Mouse (Mus musculus): ENCODE measurements around the gene Susd2. TPM values are rescaled to one million over a fixed set of nuclear protein-coding genes. Genes with fewer than 3 reads are reported as not detected.

The Susd2 gene
- polyA plus RNA-seq, 1 experiment from 2014 or later = 34.2 TPM

DNA sequence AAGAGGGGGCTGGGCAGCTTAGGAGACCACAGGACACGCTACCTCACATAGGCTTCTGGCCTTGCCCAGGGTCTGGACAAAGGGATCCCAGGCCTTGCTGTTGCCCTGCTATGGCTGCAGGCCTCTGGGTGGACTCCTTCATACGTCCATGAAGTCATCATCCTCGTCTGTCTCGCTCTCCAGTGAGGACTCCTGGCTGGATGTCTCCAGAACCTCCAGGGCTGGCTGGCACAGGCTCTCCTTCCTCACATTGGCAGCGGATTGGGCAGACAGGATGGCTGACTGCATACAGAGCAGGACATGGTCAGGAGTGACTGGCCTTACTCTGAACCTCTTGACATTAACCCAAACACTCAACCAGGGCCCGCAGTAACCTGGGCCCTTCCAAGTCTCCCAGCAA, 2.6 kb upstream of the Susd2 start:
- WGBS = 93% methylated on average over 6 of the region's 6 CpGs

GRCm38 (mm10) chr10:75645616-75646015, 1.8 kb upstream of the Susd2 start:
- Histone ChIP-seq H3K9ac (replicated peaks; ENCODE audit: low read length) (no peak overlapping the region), H3K36me3 (ENCODE audit: insufficient read depth, low read length) (peaks cover 27% of the 10 kb centered on the region), H3K4me3 (ENCODE audit: low read length) (no peak overlapping the region), H3K27me3 (ENCODE audit: insufficient read depth, low read length) (no peaks in the 10 kb centered on the region), H3K4me1 (ENCODE audit: insufficient read depth, low read length) (peaks cover 9% of the 10 kb centered on the region; the same call in 1 of the 2 replicates), H3K27ac (ENCODE audit: low read length) (no peak overlapping the region), H3K9me3 (ENCODE audit: low read length) (no peaks in the 10 kb centered on the region), H3K4me2 (replicated peaks; ENCODE audit: low read depth, low read length) (no peak overlapping the region)
- ATAC-seq (ENCODE audit: low FRiP score, low TSS enrichment) = no peak
- WGBS = 93% methylated on average over 8 of the region's 8 CpGs

More for the DNA sequence above, 2.6 kb upstream of the Susd2 start:
- Histone ChIP-seq H3K4me1 (ENCODE audit: insufficient read depth, low read length) (peaks cover 9% of the 10 kb centered on the region; the same call in 1 of the 2 replicates), H3K9me3 (ENCODE audit: low read length) (no peaks in the 10 kb centered on the region), H3K27ac (ENCODE audit: low read length) (no peak overlapping the region), H3K36me3 (ENCODE audit: insufficient read depth, low read length) (peaks cover 35% of the 10 kb centered on the region), H3K4me3 (ENCODE audit: low read length) (no peak overlapping the region), H3K9ac (replicated peaks; ENCODE audit: low read length) (no peak overlapping the region), H3K27me3 (ENCODE audit: insufficient read depth, low read length) (no peaks in the 10 kb centered on the region), H3K4me2 (replicated peaks; ENCODE audit: low read depth, low read length) (no peak overlapping the region)
- no peak for ATAC-seq (ENCODE audit: low FRiP score, low TSS enrichment)

- no peaks in the 10 kb centered on the region for H3K27me3 ChIP-seq (ENCODE audit: insufficient read depth, low read length)
- ATAC-seq (ENCODE audit: low FRiP score, low TSS enrichment) = no peak
- 85% methylated on average over 2 of the region's 2 CpGs for WGBS
- H3K27ac ChIP-seq (ENCODE audit: low read length) = no peak overlapping the region; the same call in 1 of the 2 replicates
- peaks cover 10% of the 10 kb centered on the region; the same call in 1 of the 2 replicates for H3K36me3 ChIP-seq (ENCODE audit: insufficient read depth, low read length)
- peak overlapping the region; percentile 47; the same call in 1 of the 2 replicates for H3K9ac ChIP-seq (replicated peaks; ENCODE audit: low read length)
- H3K4me2 ChIP-seq (replicated peaks; ENCODE audit: low read depth, low read length) = peak overlapping the region; percentile 43
- H3K9me3 ChIP-seq (ENCODE audit: low read length) = no peaks in the 10 kb centered on the region
- H3K4me1 ChIP-seq (ENCODE audit: insufficient read depth, low read length) = peaks cover 9% of the 10 kb centered on the region; the same call in 1 of the 2 replicates
- H3K4me3 ChIP-seq (ENCODE audit: low read length) = no peak overlapping the region; the same call in 1 of the 2 replicates
These were observed 917 bp downstream of the Susd2 start for GRCm38 (mm10) chr10:75642891-75643290.

DNA sequence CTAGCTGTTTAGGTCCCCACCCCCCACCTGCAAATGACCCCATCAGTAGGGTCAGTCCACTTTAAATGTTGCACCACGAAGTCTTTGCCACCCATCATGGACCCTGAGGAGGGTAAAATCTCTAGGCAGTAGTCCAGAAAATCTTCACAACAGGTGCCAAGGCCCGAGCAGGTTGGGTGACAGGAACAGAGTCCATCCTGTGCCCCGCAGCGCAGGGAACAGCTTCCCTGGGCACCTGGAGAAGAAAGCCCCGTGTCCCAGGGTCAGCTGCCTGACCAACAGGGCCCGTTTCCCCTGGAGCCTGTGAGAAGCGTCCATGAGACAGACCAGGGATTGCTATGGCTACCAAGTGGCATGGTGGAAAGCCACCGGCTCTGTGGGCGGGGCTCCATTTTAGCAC, 1.4 kb downstream of the Susd2 start:
- Histone ChIP-seq H3K4me3 (ENCODE audit: low read length) (no peak overlapping the region), H3K9me3 (ENCODE audit: low read length) (no peaks in the 10 kb centered on the region), H3K36me3 (ENCODE audit: insufficient read depth, low read length) (peaks cover 10% of the 10 kb centered on the region; the same call in 1 of the 2 replicates), H3K4me1 (ENCODE audit: insufficient read depth, low read length) (peaks cover 9% of the 10 kb centered on the region; the same call in 1 of the 2 replicates), H3K9ac (replicated peaks; ENCODE audit: low read length) (no peak overlapping the region), H3K4me2 (replicated peaks; ENCODE audit: low read depth, low read length) (peak overlapping the region; percentile 43; the same call in 1 of the 2 replicates), H3K27me3 (ENCODE audit: insufficient read depth, low read length) (no peaks in the 10 kb centered on the region), H3K27ac (ENCODE audit: low read length) (no peak overlapping the region)
- no peak for ATAC-seq (ENCODE audit: low FRiP score, low TSS enrichment)
- 79% methylated on average over 9 of the region's 9 CpGs for WGBS

DNA sequence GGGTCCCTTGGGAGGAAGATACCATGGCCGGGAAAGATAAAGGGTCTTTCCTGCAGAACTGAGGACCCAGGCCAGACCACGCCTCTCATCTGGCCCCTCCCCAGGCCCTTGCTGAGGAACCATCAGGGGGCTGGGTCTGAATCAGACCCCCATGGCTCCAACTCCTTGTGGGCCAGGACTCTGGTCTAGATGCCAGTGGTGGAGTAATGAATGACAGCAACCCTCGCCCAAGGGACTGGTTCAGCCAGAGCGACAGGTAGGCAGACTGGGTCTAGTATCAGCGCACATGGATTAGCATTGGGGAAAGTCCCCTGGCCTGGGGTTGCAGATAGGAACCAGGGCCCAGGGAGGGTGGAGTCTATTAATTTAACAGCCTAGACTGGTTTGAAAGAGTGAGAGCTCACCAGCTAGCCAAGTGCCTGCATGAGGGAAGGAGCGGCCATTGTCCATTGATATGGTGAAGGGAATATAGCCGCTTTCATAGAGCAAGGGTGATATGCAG, 2.0 kb downstream of the Susd2 start:
- 90% methylated on average over 7 of the region's 7 CpGs for WGBS
- Histone ChIP-seq H3K27me3 (ENCODE audit: insufficient read depth, low read length) (no peaks in the 10 kb centered on the region), H3K36me3 (ENCODE audit: insufficient read depth, low read length) (peaks cover 5% of the 10 kb centered on the region; the same call in 1 of the 2 replicates), H3K9me3 (ENCODE audit: low read length) (no peaks in the 10 kb centered on the region), H3K4me1 (ENCODE audit: insufficient read depth, low read length) (peaks cover 9% of the 10 kb centered on the region; the same call in 1 of the 2 replicates), H3K4me3 (ENCODE audit: low read length) (no peak overlapping the region), H3K9ac (replicated peaks; ENCODE audit: low read length) (no peak overlapping the region), H3K27ac (ENCODE audit: low read length) (no peak overlapping the region), H3K4me2 (replicated peaks; ENCODE audit: low read depth, low read length) (no peak overlapping the region)
- ATAC-seq (ENCODE audit: low FRiP score, low TSS enrichment) = no peak

DNA sequence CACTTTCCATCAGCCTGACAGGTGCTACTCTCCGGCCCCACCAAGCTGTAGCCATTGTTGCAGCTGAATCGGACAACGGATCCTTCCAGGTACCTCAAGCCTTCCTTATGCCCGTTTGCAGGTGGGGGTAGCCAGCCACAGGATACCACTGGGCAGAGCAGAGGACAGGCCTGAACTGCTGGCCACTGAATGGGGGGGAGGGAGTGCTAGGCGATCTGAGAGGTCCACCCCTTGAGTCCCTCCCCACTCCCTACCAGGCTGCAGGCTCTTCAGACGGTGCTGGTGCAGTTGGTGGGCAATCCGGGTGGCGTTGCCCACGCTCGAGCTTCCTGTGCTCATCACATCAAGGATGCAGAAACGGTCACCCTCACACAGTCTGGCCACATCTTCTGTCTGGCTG, 6.1 kb downstream of the Susd2 start:
- 92% methylated on average over 11 of the region's 11 CpGs for WGBS
- no peaks in the 10 kb centered on the region for H3K4me1 ChIP-seq (ENCODE audit: insufficient read depth, low read length)
- ATAC-seq (ENCODE audit: low FRiP score, low TSS enrichment) = no peak
- no peaks in the 10 kb centered on the region for H3K36me3 ChIP-seq (ENCODE audit: insufficient read depth, low read length)
- H3K27ac ChIP-seq (ENCODE audit: low read length) = no peak overlapping the region
- no peak overlapping the region for H3K9ac ChIP-seq (replicated peaks; ENCODE audit: low read length)
- no peak overlapping the region for H3K4me3 ChIP-seq (ENCODE audit: low read length)
- H3K27me3 ChIP-seq (ENCODE audit: insufficient read depth, low read length) = no peaks in the 10 kb centered on the region
- no peaks in the 10 kb centered on the region for H3K9me3 ChIP-seq (ENCODE audit: low read length)
- no peak overlapping the region for H3K4me2 ChIP-seq (replicated peaks; ENCODE audit: low read depth, low read length)

GRCm38 (mm10) chr10:75636084-75636786, 7.6 kb downstream of the Susd2 start:
- Histone ChIP-seq H3K4me1 (ENCODE audit: insufficient read depth, low read length) (no peaks in the 10 kb centered on the region), H3K36me3 (ENCODE audit: insufficient read depth, low read length) (no peaks in the 10 kb centered on the region), H3K27me3 (ENCODE audit: insufficient read depth, low read length) (no peaks in the 10 kb centered on the region), H3K4me3 (ENCODE audit: low read length) (no peak overlapping the region), H3K9me3 (ENCODE audit: low read length) (no peaks in the 10 kb centered on the region), H3K9ac (replicated peaks; ENCODE audit: low read length) (no peak overlapping the region), H3K4me2 (replicated peaks; ENCODE audit: low read depth, low read length) (no peak overlapping the region), H3K27ac (ENCODE audit: low read length) (no peak overlapping the region)
- WGBS = 80% methylated on average over 12 of the region's 12 CpGs
- ATAC-seq (ENCODE audit: low FRiP score, low TSS enrichment) = no peak; the same call in 1 of the 2 replicates

- Histone ChIP-seq H3K4me3 (ENCODE audit: low read length) (no peak overlapping the region), H3K4me1 (ENCODE audit: insufficient read depth, low read length) (no peaks in the 10 kb centered on the region), H3K27ac (ENCODE audit: low read length) (no peak overlapping the region), H3K9me3 (ENCODE audit: low read length) (no peaks in the 10 kb centered on the region), H3K27me3 (ENCODE audit: insufficient read depth, low read length) (no peaks in the 10 kb centered on the region), H3K36me3 (ENCODE audit: insufficient read depth, low read length) (no peaks in the 10 kb centered on the region), H3K9ac (replicated peaks; ENCODE audit: low read length) (no peak overlapping the region), H3K4me2 (replicated peaks; ENCODE audit: low read depth, low read length) (no peak overlapping the region)
- ATAC-seq (ENCODE audit: low FRiP score, low TSS enrichment) = peak; percentile 24; the same call in 1 of the 2 replicates
- WGBS = 5% methylated on average over 8 of the region's 9 CpGs
These were observed 8.1 kb downstream of the Susd2 start for GRCm38 (mm10) chr10:75635693-75636055.

DNA sequence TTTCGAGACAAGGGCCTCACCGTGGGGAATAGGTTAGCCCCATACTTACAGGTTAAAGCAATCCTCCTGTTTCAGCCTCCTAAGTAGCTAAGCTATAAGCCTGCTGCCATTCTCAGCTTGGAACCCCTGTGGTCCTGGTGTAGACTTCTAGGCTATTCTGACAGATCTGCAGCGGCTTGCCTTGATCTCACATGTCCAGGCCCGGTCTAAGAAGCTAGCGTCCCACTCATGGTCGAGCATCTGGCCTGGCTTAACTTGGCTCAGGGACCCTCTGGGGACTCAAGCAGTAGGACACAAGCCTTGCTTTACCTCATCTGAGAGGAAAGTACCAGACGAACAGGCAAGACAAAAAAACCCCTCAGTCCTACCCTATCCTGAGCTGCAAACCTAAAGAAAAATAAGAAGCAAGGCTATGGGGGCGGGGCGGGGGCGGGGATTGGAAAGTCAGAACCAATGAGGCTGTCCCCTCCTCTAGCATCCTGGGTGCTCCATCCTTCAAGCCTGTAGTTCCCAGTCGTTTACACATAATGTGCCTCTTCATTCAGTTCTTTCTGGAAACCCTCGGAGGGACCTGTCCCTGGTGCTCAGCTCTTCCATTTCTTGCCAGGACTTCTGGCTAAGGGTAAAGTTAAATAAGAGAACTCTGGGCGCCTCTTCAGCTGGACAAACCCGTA, 8.7 kb downstream of the Susd2 start:
- WGBS = 70% methylated on average over 14 of the region's 14 CpGs
- no peak for ATAC-seq (ENCODE audit: low FRiP score, low TSS enrichment)
- H3K9ac ChIP-seq (replicated peaks; ENCODE audit: low read length) = no peak overlapping the region

DNA sequence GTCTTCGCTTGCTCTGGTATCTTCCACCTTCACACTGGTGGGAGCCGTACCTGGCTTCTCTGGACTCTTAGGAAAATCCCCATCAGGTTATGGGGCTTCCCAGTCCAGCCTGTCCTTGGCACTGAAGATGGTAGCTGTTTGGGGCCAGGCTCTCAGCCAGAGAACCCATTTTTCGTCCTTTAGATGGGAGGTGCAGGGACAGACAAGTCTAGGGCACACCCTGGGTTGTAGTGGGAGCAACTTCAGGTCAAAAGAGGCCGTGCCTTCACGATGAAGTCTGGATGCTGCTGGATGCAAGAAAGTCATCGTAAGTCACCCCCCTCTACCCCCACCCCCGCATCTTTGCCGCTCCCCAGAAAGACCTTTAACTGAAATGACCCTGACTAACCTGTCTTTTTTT, 9.2 kb downstream of the Susd2 start:
- no peak for ATAC-seq (ENCODE audit: low FRiP score, low TSS enrichment)
- Histone ChIP-seq H3K9me3 (ENCODE audit: low read length) (no peaks in the 10 kb centered on the region), H3K4me1 (ENCODE audit: insufficient read depth, low read length) (no peaks in the 10 kb centered on the region), H3K9ac (replicated peaks; ENCODE audit: low read length) (no peak overlapping the region), H3K36me3 (ENCODE audit: insufficient read depth, low read length) (no peaks in the 10 kb centered on the region), H3K27ac (ENCODE audit: low read length) (no peak overlapping the region), H3K27me3 (ENCODE audit: insufficient read depth, low read length) (no peaks in the 10 kb centered on the region), H3K4me2 (replicated peaks; ENCODE audit: low read depth, low read length) (no peak overlapping the region), H3K4me3 (ENCODE audit: low read length) (no peak overlapping the region)
- 89% methylated on average over 8 of the region's 8 CpGs for WGBS

More for the DNA sequence above, 8.7 kb downstream of the Susd2 start:
- H3K4me3 ChIP-seq (ENCODE audit: low read length) = no peak overlapping the region
- H3K27ac ChIP-seq (ENCODE audit: low read length) = no peak overlapping the region
- H3K27me3 ChIP-seq (ENCODE audit: insufficient read depth, low read length) = no peaks in the 10 kb centered on the region
- H3K36me3 ChIP-seq (ENCODE audit: insufficient read depth, low read length) = no peaks in the 10 kb centered on the region
- no peaks in the 10 kb centered on the region for H3K9me3 ChIP-seq (ENCODE audit: low read length)
- H3K4me1 ChIP-seq (ENCODE audit: insufficient read depth, low read length) = no peaks in the 10 kb centered on the region
- no peak overlapping the region for H3K4me2 ChIP-seq (replicated peaks; ENCODE audit: low read depth, low read length)
